Comparison of ENCODE assay signal across 26 mouse cellular contexts in the genomic region with DNA sequence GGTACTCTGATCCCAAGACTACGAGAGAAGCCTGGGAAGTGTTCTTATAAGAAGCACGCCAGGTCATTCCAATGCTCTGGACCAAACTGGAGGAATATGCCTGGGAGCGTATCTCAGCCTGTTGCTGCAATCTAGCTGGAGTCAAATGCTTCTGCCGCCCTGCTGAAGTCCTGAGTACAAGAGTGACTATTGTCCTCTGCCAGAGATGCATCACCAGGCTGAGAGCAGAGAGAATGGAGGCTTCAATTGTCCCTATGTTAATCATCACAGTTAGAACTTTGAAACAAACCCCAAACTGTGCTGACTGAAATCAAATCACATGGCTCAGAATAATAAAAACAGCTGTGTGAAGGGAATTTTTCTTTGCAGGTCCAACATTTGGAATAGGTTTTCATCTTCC. TPM values are rescaled to one million over a fixed set of nuclear protein-coding genes. Genes with fewer than 3 reads are reported as not detected.
DNase-seq lines count a peak whose midpoint lies in the region; ATAC-seq and TF ChIP-seq lines count a peak whose summit lies in the region.
"Had no signal": no experiment of that assay in that cellular context is flagged by ENCODE, and none has a peak within 500 bp of the region (broad histone marks: within the 10 kb centered on the region; RNA-seq: fewer than 3 reads in every experiment).

No protein-coding gene starts in this region.

- no peak overlapping the region for H3K9ac ChIP-seq in intestine, postnatal 0 days (ENCODE audit: low read depth, low read length)
- H3K9ac ChIP-seq: embryonic facial prominence, embryonic 12.5 days; forebrain, embryonic 12.5 days; heart, embryonic 12.5 days; hindbrain, embryonic 12.5 days; liver, embryonic 13.5 days; stomach, embryonic 15.5 days had no signal

- no peak for TF ChIP-seq CTCF in intestine, postnatal 0 days (IDR thresholded peaks at IDR 0.05; ENCODE audit: low read depth)

- no peak for ATAC-seq in intestine, postnatal 0 days

- DNase-seq in gastrocnemius, postnatal 25 days = peak; percentile 9
- DNase-seq in gastrocnemius, postnatal 36 days = no peak
- peak; percentile 16 for DNase-seq in left cerebral cortex, adult 11 months (ENCODE audit: low spot score)
- DNase-seq in left cerebral cortex, adult 8-10 months (ENCODE audit: low spot score in 2 of 2) = no peak
- peak; percentile 90 for DNase-seq in brain, adult 2 months (ENCODE audit: low read depth, low spot score)
- DNase-seq in layer of hippocampus, adult 9-11 months = peak; percentile 68
- DNase-seq: adrenal gland, postnatal 10 days; cerebellum, adult 8-10 months; gastrocnemius, postnatal 10 days; heart, adult 18-20 months; heart, postnatal 10 days; kidney, adult 18-20 months; liver, embryonic 13.5 days; lung, adult 2 months; lung, postnatal 14 days; midbrain, embryonic 14.5 days; thymus, adult 2 months; thymus, postnatal 4 days had no signal

- H3K4me1 ChIP-seq in intestine, postnatal 0 days (replicated peaks; ENCODE audit: control insufficient read depth, insufficient read depth, low read length) = no peaks in the 10 kb centered on the region
- H3K4me1 ChIP-seq: heart, embryonic 12.5 days; liver, embryonic 13.5 days; stomach, embryonic 15.5 days had no signal

- no peaks in the 10 kb centered on the region for H3K9me3 ChIP-seq in intestine, postnatal 0 days (ENCODE audit: control insufficient read depth)
- H3K9me3 ChIP-seq: embryonic facial prominence, embryonic 12.5 days; forebrain, embryonic 12.5 days; heart, embryonic 12.5 days; hindbrain, embryonic 12.5 days; liver, embryonic 13.5 days; stomach, embryonic 15.5 days had no signal

- no peak overlapping the region for H3K4me3 ChIP-seq in intestine, postnatal 0 days (ENCODE audit: low read depth, low read length)
- H3K4me3 ChIP-seq: embryonic facial prominence, embryonic 12.5 days; erythroblast, embryonic 14.5 days; forebrain, embryonic 12.5 days; heart, embryonic 12.5 days; hindbrain, embryonic 12.5 days; liver, embryonic 13.5 days; stomach, embryonic 15.5 days had no signal

- H3K27ac ChIP-seq in intestine, postnatal 0 days (ENCODE audit: low read depth, low read length) = no peak overlapping the region
- H3K27ac ChIP-seq: embryonic facial prominence, embryonic 12.5 days; forebrain, embryonic 12.5 days; hindbrain, embryonic 12.5 days; kidney, postnatal 0 days; liver, embryonic 13.5 days; stomach, embryonic 15.5 days had no signal

- H3K27me3 ChIP-seq in intestine, postnatal 0 days (replicated peaks; ENCODE audit: control insufficient read depth, insufficient read depth, low read length) = no peaks in the 10 kb centered on the region
- H3K27me3 ChIP-seq: embryonic facial prominence, embryonic 12.5 days; forebrain, embryonic 12.5 days; heart, embryonic 12.5 days; hindbrain, embryonic 12.5 days; liver, embryonic 13.5 days; stomach, embryonic 15.5 days had no signal

- H3K36me3 ChIP-seq in intestine, postnatal 0 days (ENCODE audit: control insufficient read depth, insufficient read depth) = no peaks in the 10 kb centered on the region
- H3K36me3 ChIP-seq: embryonic facial prominence, embryonic 12.5 days; forebrain, embryonic 12.5 days; heart, embryonic 12.5 days; hindbrain, embryonic 12.5 days; liver, embryonic 13.5 days; stomach, embryonic 15.5 days had no signal

- intact Hi-C loops in gastrocnemius, postnatal 36 days (cut with DNase I) = loop anchor here (10.0 kb wide), 1 partner anchor 491 kb away; no protein-coding TSS in a partner anchor

- no peak overlapping the region for H3K4me2 ChIP-seq in intestine, postnatal 0 days (replicated peaks; ENCODE audit: low read depth)
- H3K4me2 ChIP-seq: embryonic facial prominence, embryonic 12.5 days; forebrain, embryonic 12.5 days; heart, embryonic 12.5 days; hindbrain, embryonic 12.5 days; liver, embryonic 13.5 days; stomach, embryonic 15.5 days had no signal

- WGBS in intestine, postnatal 0 days = 74% methylated on average over 4 of the region's 4 CpGs

RNA-seq across cellular contexts. Expression of gene Efcab5, which starts 15.0 kb away (rescaled TPM):
- under 1 TPM; 0.10 to 0.13 TPM for total RNA-seq in gastrocnemius, postnatal 25 days (2021)
- under 1 TPM; 0.10 TPM for total RNA-seq in gastrocnemius, postnatal 36 days (2021)
- total RNA-seq in left cerebral cortex, adult 8-10 months (2022) = 1 to 10 TPM; 2.8 to 4.3 (median 4.1) TPM
- polyA plus RNA-seq in intestine, postnatal 0 days (2015; fragmentation: Nextera tagmentation; extraction: Ambion mirVana) = 0.46 and 0.55 TPM in 2 replicates
- polyA plus RNA-seq: erythroblast, embryonic 14.5 days had no signal

RNA-seq across cellular contexts. Expression of gene Ssh2, which starts 42.4 kb away (rescaled TPM):
- 10 to 100 TPM; 35.3 to 44.3 TPM for total RNA-seq in gastrocnemius, postnatal 25 days (2021)
- 10 to 100 TPM; 39.4 to 43.4 TPM for total RNA-seq in gastrocnemius, postnatal 36 days (2021)
- 10 to 100 TPM; 26.7 to 32.2 (median 30.8) TPM for total RNA-seq in left cerebral cortex, adult 8-10 months (2022)
- polyA plus RNA-seq in intestine, postnatal 0 days (2015; fragmentation: Nextera tagmentation; extraction: Ambion mirVana) = 2.7 and 3.3 TPM in 2 replicates

Comparison
In these comparisons a context has a peak if more than half of its experiments do, and no peak if none do; other contexts are left out.
1. DNase-seq: peak in gastrocnemius, postnatal 25 days (single experiment), left cerebral cortex, adult 11 months (single experiment), brain, adult 2 months (single experiment) and layer of hippocampus, adult 9-11 months (single experiment); none in gastrocnemius, postnatal 36 days (0 of 2) and left cerebral cortex, adult 8-10 months (0 of 2).